Mouse (Mus musculus) layer of hippocampus, adult 8-10 months (tissue): ENCODE data around the gene Cry1. TPM values are rescaled to one million over a fixed set of nuclear protein-coding genes. Genes with fewer than 3 reads are reported as not detected.

Experiments used
- DNase-seq, 2 experiments: peaks; one replicate each; pipeline ENCODE4 v3.0.0; 2022; ENCODE audit warnings: low spot score in 2 of 2
- total RNA-seq, 4 experiments: library from RNA; stranded (reverse); gene quantifications; 2 replicates each; pipeline ENCODE4 v1.2.4; 2022

The Cry1 gene
- 10 to 100 TPM; 13.9 to 14.9 (median 14.4) TPM for total RNA-seq

DNA sequence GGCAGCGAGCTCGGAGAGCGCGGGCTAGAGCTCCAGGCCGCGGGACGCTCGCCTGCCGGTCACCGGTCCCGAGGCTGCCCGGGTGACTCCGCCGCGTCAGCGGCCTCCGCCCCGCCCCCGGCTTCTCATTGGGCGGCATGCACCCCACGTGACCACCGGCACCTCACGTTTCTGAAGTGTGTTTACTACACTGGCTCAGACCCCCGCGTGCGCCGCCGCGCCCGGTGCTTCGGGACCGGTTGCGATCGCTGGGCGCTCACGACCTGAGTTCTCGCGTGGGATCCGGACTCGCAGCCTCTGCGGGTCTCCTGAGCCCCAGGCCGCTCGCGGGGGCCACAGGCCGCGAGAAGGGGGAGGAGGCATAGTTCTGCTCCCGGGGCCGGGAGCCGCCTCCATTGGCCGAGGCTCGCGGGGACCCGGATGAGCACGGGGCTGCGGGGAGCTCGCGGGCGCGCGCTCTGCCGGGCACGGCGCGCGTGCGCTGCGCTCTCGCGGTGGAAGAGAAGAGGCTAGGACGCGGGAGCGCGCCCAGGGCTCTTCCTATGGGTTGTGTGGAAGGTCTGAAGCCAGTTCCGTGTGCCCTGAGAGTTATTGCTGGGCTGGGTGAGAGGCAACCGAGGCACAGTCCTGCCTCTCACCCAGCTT, at the start of gene Cry1:
TSS of gene Cry1 (minus strand) at position 101 of the 645 bp plus-strand sequence.
- DNase-seq: peak; percentile 95 to 96

DNA sequence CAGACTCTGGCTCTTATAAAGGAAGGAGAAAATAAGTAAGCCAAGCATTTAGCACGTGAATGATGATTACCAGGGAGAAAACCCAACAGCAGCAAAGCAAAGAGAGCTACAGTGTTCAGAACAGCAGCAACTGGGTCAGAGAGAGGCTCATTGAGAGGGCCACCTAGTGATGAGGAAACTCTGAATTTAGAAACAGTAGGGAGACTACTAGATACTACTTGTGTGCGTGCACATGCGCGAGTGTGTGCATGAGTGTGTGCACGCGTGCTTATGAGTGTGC, 36.8 kb upstream of the Cry1 start:
- peak in 1 of 2 experiments; percentile 19 for DNase-seq

DNA sequence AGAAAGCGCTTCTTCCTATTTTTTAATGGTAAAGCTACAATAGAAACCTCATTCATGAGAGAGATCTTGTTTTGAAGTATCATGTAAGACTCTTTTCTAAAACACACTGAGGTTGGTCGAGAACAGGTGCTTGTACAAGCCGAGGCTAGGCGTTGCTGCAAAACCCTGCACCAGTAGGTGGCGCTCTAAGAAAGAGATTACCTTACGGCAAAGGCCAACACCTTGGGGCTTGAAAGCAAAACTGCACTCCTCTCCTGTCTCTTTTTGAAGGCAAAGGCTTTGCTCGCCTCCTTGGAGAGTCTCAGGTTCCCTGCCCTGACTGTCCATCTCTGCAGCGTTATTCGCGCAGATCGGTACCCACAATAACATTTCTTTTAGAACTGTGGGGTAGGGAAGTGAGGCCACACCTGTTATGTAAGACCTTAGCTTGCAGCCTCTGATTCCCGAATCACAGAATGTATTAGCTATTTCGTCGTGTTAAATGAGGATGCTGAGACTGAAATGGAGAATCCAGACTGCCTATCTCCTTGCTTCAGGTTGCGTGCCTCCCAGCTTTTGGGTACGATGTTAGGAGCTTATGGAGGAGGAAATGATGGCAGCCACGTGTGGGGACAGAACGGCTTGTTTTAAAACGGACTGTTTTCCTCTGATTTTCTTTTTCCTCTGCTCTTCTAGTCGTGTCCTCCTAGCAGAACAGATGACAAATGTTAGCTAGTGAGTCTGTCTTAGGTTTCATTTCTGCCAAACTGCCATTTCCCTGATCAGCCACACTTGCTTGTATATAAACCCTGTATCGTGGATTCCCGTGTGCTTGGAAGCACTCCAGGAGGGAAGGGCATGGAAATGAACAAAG, 36.3 kb upstream of the Cry1 start:
- DNase-seq: peak; percentile 71 to 92

DNA sequence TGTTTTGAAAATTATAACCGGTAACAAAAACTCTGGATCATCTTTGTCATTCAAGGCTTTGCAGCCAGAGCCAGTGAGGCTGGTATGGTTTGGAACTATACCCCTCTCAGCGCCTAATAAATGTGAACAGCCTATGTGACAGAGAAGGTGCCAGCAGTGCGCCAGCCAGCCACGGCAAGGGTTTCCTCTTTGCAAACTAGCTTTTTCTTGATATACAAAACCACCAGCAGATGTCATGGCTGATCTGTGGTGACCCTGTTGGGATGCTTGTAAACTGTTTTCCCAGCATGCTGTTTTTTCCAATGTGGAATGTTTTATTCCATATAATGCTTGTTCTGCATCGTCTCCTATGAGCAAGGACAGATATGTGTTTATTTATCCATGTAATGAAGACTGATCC, 30.0 kb upstream of the Cry1 start:
- peak in 1 of 2 experiments; percentile 7 for DNase-seq

DNA sequence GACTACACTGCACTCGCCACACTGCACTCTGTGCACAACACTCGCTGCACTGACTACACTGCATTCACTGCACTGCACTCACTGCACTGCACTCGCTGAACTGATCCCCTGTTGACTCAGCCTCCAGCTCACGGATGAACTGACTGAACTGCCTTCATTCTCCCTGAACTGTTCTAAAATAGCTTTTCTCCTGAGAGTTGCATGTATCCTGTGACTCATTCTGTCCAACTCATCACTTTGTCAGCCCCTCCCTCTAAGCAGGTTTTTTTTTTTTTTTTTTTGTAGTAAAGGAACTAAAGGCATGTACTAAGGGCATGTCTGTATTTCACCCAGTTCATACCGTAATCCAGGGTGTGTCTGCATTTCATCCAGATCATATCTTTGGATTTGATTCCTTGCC, 26.8 kb upstream of the Cry1 start:
- DNase-seq: no peak

DNA sequence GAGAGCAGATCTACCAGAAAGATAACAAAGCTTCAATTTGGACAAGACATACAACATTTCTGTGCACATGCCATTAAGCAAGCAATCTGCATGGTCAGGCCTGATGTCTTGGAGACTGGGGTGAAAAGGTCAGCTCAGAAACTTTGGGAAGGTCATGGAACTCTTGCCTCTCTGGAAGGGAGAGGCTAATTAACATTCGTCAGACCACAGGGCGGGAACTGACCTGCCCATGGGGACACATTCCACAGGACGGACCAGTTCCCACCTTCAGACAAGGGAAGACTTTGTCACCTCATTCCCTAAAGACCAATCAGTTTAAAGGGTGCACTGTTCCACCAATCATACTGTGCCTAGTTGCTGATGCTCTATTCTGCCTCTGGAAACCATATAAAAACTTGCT, 25.3 kb upstream of the Cry1 start:
- no peak for DNase-seq

DNA sequence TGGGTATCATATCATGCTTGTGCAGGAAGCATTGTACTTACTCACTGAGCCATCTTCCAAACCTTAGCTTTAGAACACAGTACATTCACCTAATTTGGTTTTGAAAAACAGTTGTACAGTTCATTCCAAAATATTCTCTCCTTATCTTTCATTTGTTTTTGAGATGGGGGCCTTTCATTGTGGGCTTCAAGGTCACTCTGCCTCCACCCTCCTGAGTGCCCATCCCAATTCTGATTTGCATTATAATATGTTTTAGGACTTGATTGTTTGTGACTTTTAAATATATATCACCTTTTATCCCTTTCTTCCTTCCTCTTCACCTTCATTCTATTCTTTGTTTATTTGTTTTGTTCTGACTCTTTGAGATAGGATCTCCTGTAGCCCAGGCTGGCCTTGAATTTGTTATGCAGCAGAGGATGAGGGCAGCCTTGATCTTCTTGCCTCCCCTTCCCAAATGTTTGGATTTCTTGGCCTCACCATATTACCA, 24.3 kb upstream of the Cry1 start:
- no peak for DNase-seq

DNA sequence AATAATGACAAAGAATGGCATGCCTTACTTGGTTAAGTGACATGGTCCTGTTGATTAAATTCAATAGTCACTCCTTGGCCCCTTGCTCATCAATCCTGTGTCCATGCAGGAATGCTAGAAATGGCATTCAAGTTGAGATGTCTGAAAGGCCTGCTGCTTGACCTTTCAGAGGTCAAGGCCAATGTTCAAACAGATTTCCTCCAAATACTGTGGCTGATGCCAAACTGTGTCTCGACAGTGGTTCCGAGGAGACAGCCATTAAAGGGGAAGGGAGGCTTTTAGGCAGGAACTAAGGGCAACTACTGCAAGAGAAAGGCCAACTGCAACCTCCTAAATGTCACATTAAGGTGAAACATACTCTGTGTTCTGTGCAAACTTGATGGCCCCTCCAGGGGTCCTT, 20.5 kb upstream of the Cry1 start:
- DNase-seq: no peak

DNA sequence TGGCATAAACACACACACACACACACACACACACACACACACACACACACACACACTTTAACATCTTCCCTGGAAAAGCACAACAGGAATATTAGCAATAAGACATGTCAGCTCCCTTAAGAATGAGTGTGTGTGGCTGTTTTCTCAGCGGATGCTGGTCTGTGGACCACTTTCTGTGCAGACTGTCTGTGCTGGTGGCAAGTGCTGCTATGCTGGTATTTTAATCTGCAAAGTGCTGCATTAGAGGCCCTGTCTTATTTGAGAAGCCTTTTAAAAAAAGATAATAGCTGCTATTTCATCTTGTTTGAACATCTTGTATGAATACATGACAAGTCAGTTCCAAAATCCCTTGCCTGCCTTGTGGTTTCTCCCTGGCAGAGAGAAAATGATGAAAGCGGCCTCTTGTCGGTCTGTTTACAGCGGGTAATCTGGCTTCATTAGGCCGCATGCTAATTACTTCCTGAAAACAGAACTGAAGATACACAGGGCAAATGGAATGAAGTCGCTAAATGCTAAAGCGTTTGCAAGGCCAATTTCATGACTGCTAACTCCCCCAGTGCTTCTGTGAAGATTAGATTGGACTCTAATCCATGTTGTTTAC, 19.5 kb upstream of the Cry1 start:
- no peak for DNase-seq

DNA sequence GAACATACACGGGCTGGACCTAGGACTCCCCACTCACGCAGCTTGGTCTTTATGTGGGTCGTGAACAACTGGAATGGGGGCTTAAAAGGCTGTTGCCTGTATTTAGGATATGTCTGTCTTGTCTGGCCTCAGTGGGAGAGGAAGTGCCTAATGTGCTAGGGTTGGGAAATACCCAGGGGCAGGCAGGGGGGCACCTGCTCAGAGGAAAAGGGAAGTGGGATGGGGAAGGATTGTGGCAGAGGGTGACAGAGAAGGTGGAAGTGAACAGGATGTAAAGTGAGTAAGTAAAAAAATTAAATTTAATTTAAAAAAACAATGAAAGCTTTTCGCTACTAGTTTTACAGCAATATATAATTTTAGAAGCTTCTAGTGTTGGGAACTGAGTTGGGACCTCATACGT, 9.7 kb upstream of the Cry1 start:
- no peak for DNase-seq

DNA sequence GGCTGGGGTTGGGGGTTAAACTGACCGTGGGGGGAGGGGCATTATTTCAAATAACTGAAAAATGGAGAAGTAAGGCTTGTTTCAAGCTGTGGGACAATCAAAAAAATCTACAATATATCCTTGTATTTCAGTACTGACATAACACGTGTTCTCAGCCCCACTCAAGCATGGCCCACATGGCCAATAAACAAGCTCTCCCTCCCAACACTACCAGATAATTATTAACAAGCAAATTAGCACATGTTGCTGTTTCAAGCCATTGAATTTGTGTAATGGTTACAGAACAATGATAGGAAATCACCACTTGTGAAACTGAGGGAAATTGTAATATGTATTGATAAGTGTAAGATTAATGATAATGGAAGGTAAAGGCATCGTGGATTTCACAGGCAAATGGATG, 8.5 kb upstream of the Cry1 start:
- DNase-seq: no peak

DNA sequence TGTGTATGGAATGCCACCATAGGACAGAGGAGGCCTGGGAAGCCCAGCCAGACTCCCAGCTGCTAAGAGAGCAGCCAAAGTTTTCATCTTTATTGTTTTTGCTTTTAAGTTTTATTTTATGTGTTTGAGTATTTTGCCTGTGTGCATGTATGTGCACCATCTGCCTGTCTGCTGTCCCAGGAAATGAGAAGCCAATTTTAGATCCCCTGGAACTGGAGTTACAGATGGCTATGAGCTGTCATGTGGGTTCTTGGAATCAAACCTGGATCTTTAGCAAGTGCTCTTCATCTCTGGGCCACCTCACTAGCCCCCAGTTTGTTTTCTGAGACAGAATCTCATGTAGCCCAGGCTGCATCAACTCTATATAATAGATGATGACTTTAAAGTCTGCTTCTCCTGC, 5.8 kb upstream of the Cry1 start:
- DNase-seq: no peak

DNA sequence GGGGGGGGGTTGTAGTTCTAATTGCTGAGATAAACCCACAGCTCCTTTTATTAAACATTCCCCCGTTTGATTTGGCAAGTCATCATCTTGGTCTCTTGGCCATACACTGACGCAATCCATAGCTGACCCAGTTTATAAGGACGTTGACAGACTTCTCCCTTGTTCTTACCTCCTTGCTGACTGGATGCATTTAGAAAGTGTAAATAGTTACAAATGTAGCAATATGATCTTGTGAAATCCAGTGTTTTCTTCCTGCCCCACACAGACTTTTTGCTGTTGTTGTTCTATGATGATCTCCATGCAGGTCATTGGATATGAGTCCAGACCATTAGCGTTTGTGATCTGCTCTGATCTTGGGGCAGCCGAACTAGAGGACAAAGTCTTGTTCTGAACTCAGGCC, 5.1 kb upstream of the Cry1 start:
- DNase-seq: no peak

DNA sequence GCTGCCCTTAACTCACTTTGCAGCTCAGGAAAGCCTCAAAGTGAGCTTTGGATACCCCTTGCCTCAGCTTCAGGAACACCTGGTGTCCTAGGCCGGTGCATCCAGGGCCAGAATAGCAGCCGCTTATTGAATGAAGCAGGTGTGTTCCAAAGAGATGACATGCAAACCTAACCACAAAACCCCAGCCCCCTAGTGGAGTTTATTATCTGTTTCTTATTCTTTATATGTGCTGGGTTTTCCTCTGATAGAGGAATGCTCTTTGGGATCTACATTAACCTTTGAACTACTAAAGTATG, 1.6 kb upstream of the Cry1 start:
- DNase-seq: no peak

DNA sequence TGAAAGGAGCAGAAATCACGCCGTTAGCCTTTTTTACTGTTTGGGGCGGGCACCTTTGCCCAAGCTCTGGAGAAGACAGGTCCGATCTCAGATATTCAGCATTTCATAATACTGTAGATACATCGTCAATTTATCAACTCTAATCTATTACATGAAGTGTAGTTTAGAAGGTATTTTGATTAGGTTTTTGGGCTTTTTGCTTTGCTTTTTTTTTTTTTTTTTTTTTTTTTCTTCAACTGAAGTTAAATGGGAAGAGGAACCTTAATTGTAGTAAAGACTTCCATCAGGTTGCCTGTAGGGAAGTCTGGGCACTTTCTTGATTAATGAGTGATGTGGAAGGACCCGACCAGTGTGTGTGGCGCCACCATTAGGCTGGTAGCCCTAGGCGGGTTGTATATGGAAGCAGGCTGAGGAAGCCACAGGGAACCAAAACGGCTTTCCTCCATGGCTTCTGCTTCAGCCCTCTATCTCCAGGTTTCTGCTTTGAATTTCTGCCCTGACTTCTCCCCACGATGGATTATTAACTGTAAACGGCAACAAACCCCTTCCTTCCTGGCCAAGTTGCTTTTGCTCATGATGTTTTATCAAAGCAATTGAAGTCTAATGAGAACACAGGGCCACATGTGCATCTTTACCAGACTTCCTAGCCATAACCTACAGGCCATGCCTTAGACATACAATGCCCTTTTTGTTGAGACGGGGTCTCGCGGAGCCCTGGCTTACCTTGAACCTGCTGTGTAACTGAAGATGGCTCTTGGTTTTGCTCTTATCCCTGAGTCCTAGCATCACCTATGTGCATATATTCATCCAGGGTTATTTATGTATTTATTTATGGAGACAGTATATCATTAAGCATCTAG, 1.0 kb upstream of the Cry1 start:
- DNase-seq: no peak

DNA sequence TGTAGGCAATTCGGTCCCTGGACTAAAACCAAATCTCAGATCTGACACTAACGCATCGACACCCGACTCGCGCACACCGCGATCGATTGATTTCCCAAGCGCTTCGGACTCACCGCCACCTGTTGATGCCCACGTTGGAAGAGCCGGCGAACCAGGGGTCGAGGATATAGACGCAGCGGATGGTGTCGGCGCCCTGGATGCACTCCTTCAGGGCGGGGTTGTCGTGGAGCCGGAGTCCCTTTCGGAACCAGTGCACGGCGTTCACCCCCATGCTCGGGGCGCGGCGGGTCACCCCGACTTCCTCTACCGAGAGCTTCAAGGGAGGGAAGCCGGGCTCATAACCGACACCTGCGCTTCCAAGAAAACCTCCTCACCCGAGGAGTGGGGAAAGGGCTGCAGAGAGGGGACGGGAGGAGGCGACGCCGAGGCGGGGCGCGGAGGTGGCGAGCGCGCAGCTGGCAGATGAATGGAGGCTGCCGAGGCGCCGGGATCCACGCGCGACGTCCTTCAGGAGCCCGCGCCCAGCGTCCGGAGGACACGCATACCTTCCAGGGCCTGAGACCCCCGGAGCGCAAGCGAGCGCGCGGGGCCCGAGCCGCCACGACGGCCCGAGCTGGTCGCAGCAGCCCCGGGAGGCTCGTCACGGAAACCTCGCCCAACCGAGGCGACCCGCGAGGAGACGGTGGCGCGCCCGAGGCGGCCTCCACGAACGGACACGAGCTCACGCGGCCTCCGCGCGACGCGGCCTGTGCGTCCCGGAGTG, 482 bp downstream of the Cry1 start:
- peak in 1 of 2 experiments; percentile 15 for DNase-seq

DNA sequence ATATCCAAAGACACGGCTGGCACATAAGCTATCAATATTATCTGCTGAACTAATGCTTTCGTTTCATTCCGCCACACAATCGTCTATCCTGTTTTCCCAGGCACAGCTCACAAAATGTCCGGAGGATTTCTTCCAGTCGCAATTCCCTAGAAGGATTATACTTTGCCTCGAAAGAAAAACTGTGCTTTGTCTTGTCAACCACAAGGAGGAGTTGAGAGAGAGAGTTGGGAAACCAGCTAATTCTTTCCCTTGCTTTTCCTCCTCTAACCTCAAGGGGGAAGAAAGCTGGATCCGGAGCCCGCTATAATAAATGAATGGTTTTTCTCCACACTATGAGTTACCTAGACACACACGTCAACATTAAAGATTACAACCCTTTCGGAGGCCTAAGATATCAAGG, 1.2 kb downstream of the Cry1 start:
- peak in 1 of 2 experiments; percentile 21 for DNase-seq

DNA sequence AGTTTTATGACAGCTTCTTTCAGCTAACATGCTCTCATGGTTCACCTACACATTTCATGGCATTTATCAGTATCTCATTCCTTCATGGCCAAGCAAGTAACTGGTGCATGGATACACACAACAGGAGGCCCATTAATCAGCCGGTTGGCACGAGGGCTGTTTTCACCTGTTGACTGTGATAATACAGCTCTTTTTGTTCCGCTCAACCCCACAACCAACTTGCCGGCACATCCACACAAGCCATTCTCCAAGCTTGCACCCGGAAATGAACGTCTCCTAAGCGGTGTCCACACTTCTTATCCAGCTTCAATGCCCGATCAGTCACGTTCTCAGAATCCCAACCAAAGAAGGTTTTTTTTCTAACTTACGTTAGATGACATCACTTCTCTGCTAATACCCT, 2.1 kb downstream of the Cry1 start:
- DNase-seq: no peak

DNA sequence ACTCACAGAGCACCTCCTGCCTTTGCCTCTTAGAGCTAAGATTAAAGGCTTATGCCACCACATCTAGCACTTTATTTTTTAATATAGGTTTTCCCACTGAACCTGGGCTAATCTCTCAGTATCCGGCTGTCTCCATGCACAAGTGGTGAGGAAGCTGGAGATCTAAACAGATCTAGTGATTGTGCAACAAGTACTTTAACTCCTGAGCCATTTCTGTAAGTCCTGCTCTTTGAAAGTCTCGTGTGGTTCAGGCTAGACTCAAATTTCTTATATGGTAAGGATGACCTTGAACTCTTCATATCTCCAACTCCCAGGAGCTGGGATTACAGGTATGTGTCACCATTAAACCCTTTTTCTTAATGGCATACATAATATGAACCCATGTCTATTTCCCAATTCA, 8.2 kb downstream of the Cry1 start:
- no peak for DNase-seq

DNA sequence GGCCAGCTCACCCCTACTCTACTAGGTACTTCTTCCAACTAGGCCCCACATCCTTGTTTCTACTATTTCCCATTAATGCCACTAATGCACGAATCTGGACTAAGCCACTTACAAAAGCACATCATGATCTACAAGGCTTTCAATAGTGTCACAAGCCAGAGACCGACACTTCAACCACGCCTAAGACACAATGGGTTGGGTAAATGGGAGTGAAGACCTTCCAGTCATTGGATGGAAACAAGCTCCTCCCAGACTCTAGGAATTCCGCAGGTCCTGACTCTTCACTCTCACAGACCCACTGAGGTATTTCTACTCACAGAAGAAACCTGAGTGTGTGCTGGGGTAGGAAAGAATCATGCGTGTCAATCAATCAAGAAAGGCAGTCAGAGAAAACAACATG, 19.6 kb downstream of the Cry1 start:
- no peak for DNase-seq

DNA sequence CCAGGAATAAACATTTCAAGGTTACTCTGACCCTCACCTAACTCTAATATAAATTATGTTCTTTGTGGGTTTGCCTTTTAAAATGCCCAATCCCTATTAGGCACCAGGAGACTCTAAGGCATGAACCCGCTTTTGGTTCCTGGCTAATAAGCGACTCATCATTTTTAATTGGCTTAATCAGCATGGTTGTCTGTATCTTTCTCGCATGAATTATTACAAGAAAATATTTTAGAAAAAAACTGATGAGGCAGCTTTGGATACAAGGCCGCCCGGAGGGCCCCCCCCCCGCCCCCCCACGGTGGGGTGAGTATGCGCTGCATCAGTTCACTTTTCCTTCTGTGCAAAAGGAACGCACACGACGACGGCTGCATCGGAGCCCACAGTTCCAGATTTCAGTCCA, 20.1 kb downstream of the Cry1 start:
- DNase-seq: no peak
